Mouse (Mus musculus): ENCODE results near the gene Mical2.

- TF ChIP-seq TAL1 (IDR thresholded peaks at IDR 0.05; ENCODE audit: low read length) = no peak
- no peak for TF ChIP-seq GATA1 (IDR thresholded peaks at IDR 0.05; ENCODE audit: low read length)
Measured at GRCm38 (mm10) chr7:112377314-112377713, 151.7 kb downstream of the Mical2 start.

Measured in erythroblast, embryonic 14.5 days (primary cell).